Mouse (Mus musculus): ENCODE measurements around the gene Hspa8. TPM values are rescaled to one million over a fixed set of nuclear protein-coding genes. Genes with fewer than 3 reads are reported as not detected.
"Not testable (repeated sequence)": the region's sequence is repeated elsewhere in the genome, so short reads cannot be mapped to it uniquely, and the experiment has no call there.

Hspa8 gene
- 1,000 to 10,000 TPM; 1,335 to 1,352 TPM for total RNA-seq (2021)
- long read RNA-seq, experiment 1, transcript Hspa8-201 (9 exons, 2,394 nt), result major isoform, 1,366 of 1,432 reads
- long read RNA-seq, experiment 1, partial matches to known transcripts, result 50 of 1,432 reads
- long read RNA-seq, experiment 1, other reads (novel, unspliced or antisense), result 16 of 1,432 reads
- long read RNA-seq, experiment 2, transcript Hspa8-201 (9 exons, 2,394 nt), result major isoform, 1,364 of 1,417 reads
- long read RNA-seq, experiment 2, partial matches to known transcripts, result 46 of 1,417 reads
- long read RNA-seq, experiment 2, other reads (novel, unspliced or antisense), result 7 of 1,417 reads

GRCm38 (mm10) chr9:40800675-40801612, at the start of gene Hspa8:
TSS of gene Hspa8 (plus strand) at chr9:40800984.
- DNase-seq (ENCODE audit: low spot score in 2 of 2), result peak; percentile 99 to 100

- DNase-seq (ENCODE audit: low spot score in 2 of 2), result no peak
Measured at GRCm38 (mm10) chr9:40751749-40752148, 49.0 kb upstream of the Hspa8 start.

GRCm38 (mm10) chr9:40756401-40756800, 44.4 kb upstream of the Hspa8 start:
- DNase-seq (ENCODE audit: low spot score in 2 of 2), result peak in 1 of 2 experiments; percentile 42

GRCm38 (mm10) chr9:40757105-40757626, 43.6 kb upstream of the Hspa8 start:
- peak in 1 of 2 experiments; percentile 47 for DNase-seq (ENCODE audit: low spot score in 2 of 2)

- peak; percentile 39 to 73 for DNase-seq (ENCODE audit: low spot score in 2 of 2)
Measured at GRCm38 (mm10) chr9:40757685-40758270, 43.0 kb upstream of the Hspa8 start.

- no peak for DNase-seq (ENCODE audit: low spot score in 2 of 2)
Measured at GRCm38 (mm10) chr9:40762354-40762753, 38.4 kb upstream of the Hspa8 start.

GRCm38 (mm10) chr9:40764887-40765580, 35.8 kb upstream of the Hspa8 start:
- no peak for DNase-seq (ENCODE audit: low spot score in 2 of 2)

GRCm38 (mm10) chr9:40765581-40765940, 35.2 kb upstream of the Hspa8 start:
- no peak for DNase-seq (ENCODE audit: low spot score in 2 of 2)

GRCm38 (mm10) chr9:40766058-40766605, 34.7 kb upstream of the Hspa8 start:
- no peak for DNase-seq (ENCODE audit: low spot score in 2 of 2)

GRCm38 (mm10) chr9:40767946-40768345, 32.8 kb upstream of the Hspa8 start:
- DNase-seq (ENCODE audit: low spot score in 2 of 2), result no peak

- DNase-seq (ENCODE audit: low spot score in 2 of 2), result no peak
Measured at GRCm38 (mm10) chr9:40772246-40772645, 28.5 kb upstream of the Hspa8 start.

- not testable (repeated sequence) for DNase-seq (ENCODE audit: low spot score in 2 of 2)
Measured at GRCm38 (mm10) chr9:40773142-40773541, 27.6 kb upstream of the Hspa8 start.

- no peak for DNase-seq (ENCODE audit: low spot score in 2 of 2)
Measured at GRCm38 (mm10) chr9:40773869-40774268, 26.9 kb upstream of the Hspa8 start.

- DNase-seq (ENCODE audit: low spot score in 2 of 2), result no peak
Measured at GRCm38 (mm10) chr9:40776044-40776443, 24.7 kb upstream of the Hspa8 start.

GRCm38 (mm10) chr9:40776459-40777248, 24.1 kb upstream of the Hspa8 start:
- no peak for DNase-seq (ENCODE audit: low spot score in 2 of 2)

GRCm38 (mm10) chr9:40780111-40780510, 20.7 kb upstream of the Hspa8 start:
- no peak for DNase-seq (ENCODE audit: low spot score in 2 of 2)

GRCm38 (mm10) chr9:40780892-40781725, 19.7 kb upstream of the Hspa8 start:
- DNase-seq (ENCODE audit: low spot score in 2 of 2), result no peak

- DNase-seq (ENCODE audit: low spot score in 2 of 2), result peak in 1 of 2 experiments; percentile 45
Measured at GRCm38 (mm10) chr9:40781726-40782581, 18.8 kb upstream of the Hspa8 start.
